Comparison of ENCODE assay signal across 22 mouse cellular contexts in genomic region chr2:168308916-168309315, GRCm38 (mm10). TPM values are rescaled to one million over a fixed set of nuclear protein-coding genes. Genes with fewer than 3 reads are reported as not detected.
DNase-seq lines count a peak whose midpoint lies in the region; ATAC-seq and TF ChIP-seq lines count a peak whose summit lies in the region.
"Had no signal": no experiment of that assay in that cellular context is flagged by ENCODE, and none has a peak within 500 bp of the region (broad histone marks: within the 10 kb centered on the region; RNA-seq: fewer than 3 reads in every experiment).

No protein-coding gene starts in this region.

- H3K27ac ChIP-seq in forebrain, embryonic 16.5 days (ENCODE audit: low read length) = peak overlapping the region; percentile 32; the same call in 1 of the 2 replicates
- no peak overlapping the region for H3K27ac ChIP-seq in forebrain, embryonic 10.5 days
- peak overlapping the region; percentile 38; the same call in 1 of the 2 replicates for H3K27ac ChIP-seq in midbrain, postnatal 0 days (ENCODE audit: low read depth, low read length)
- no peak overlapping the region for H3K27ac ChIP-seq in midbrain, embryonic 11.5 days (ENCODE audit: low read depth, low read length)
- H3K27ac ChIP-seq: embryonic facial prominence, embryonic 15.5 days; forebrain, embryonic 13.5 days; heart, embryonic 10.5 days; hindbrain, embryonic 14.5 days had no signal

- 73% methylated on average over 7 of the region's 7 CpGs for WGBS in forebrain, embryonic 16.5 days
- 83% methylated on average over 7 of the region's 7 CpGs for WGBS in forebrain, embryonic 10.5 days
- 49% methylated on average over 7 of the region's 7 CpGs for WGBS in midbrain, postnatal 0 days
- WGBS in midbrain, embryonic 11.5 days = 85% methylated on average over 7 of the region's 7 CpGs

- no peaks in the 10 kb centered on the region for H3K9me3 ChIP-seq in forebrain, embryonic 16.5 days (ENCODE audit: control insufficient read depth, low read length)
- H3K9me3 ChIP-seq in forebrain, embryonic 10.5 days = no peaks in the 10 kb centered on the region
- H3K9me3 ChIP-seq in midbrain, postnatal 0 days (ENCODE audit: low read length) = no peaks in the 10 kb centered on the region
- no peaks in the 10 kb centered on the region for H3K9me3 ChIP-seq in midbrain, embryonic 11.5 days (ENCODE audit: control insufficient read depth, low read length)
- H3K9me3 ChIP-seq: embryonic facial prominence, embryonic 15.5 days; forebrain, embryonic 13.5 days; heart, embryonic 10.5 days had no signal

- no peak for TF ChIP-seq CTCF in midbrain, postnatal 0 days (IDR thresholded peaks at IDR 0.05)

- H3K9ac ChIP-seq in forebrain, embryonic 16.5 days (replicated peaks; ENCODE audit: low read depth, low read length) = no peak overlapping the region; the same call in 1 of the 2 replicates
- H3K9ac ChIP-seq in midbrain, postnatal 0 days (replicated peaks; ENCODE audit: low read length, poor library complexity, severe bottlenecking) = no peak overlapping the region
- H3K9ac ChIP-seq in midbrain, embryonic 11.5 days (ENCODE audit: low read length) = no peak overlapping the region
- H3K9ac ChIP-seq: embryonic facial prominence, embryonic 15.5 days; forebrain, embryonic 13.5 days; hindbrain, embryonic 14.5 days had no signal

- H3K36me3 ChIP-seq in forebrain, embryonic 16.5 days (ENCODE audit: control insufficient read depth, insufficient read depth) = no peaks in the 10 kb centered on the region
- H3K36me3 ChIP-seq in forebrain, embryonic 10.5 days (replicated peaks) = no peaks in the 10 kb centered on the region
- H3K36me3 ChIP-seq in midbrain, postnatal 0 days (ENCODE audit: insufficient read depth, low read length) = no peaks in the 10 kb centered on the region
- no peaks in the 10 kb centered on the region for H3K36me3 ChIP-seq in midbrain, embryonic 11.5 days (ENCODE audit: control insufficient read depth, insufficient read depth, low read length)
- H3K36me3 ChIP-seq: embryonic facial prominence, embryonic 15.5 days; heart, embryonic 10.5 days had no signal

- H3K27me3 ChIP-seq in forebrain, embryonic 16.5 days (replicated peaks; ENCODE audit: control insufficient read depth, insufficient read depth, low read length) = no peaks in the 10 kb centered on the region
- no peaks in the 10 kb centered on the region for H3K27me3 ChIP-seq in forebrain, embryonic 10.5 days (ENCODE audit: poor library complexity, severe bottlenecking)
- no peaks in the 10 kb centered on the region for H3K27me3 ChIP-seq in midbrain, postnatal 0 days (ENCODE audit: insufficient read depth, low read length)
- no peaks in the 10 kb centered on the region for H3K27me3 ChIP-seq in midbrain, embryonic 11.5 days (ENCODE audit: control insufficient read depth, insufficient read depth, low read length)
- H3K27me3 ChIP-seq: forebrain, embryonic 13.5 days had no signal

- no peaks in the 10 kb centered on the region for H3K4me1 ChIP-seq in forebrain, embryonic 16.5 days (replicated peaks; ENCODE audit: control insufficient read depth, insufficient read depth, low read length)
- peaks cover under 1% of the 10 kb centered on the region; the same call in 1 of the 2 replicates for H3K4me1 ChIP-seq in forebrain, embryonic 10.5 days
- 0 out of 2 replicates have a peak, but pooled peaks cover 4% of the 10 kb centered on the region for H3K4me1 ChIP-seq in midbrain, postnatal 0 days (ENCODE audit: insufficient read depth, low read length)
- no peaks in the 10 kb centered on the region; the same call in 1 of the 2 replicates for H3K4me1 ChIP-seq in midbrain, embryonic 11.5 days (ENCODE audit: control insufficient read depth, insufficient read depth, low read length)
- H3K4me1 ChIP-seq: embryonic facial prominence, embryonic 15.5 days; forebrain, embryonic 13.5 days had no signal

- ATAC-seq in forebrain, embryonic 16.5 days = no peak
- ATAC-seq in midbrain, postnatal 0 days (ENCODE audit: low FRiP score) = no peak
- no peak for ATAC-seq in midbrain, embryonic 11.5 days (ENCODE audit: low FRiP score)
- ATAC-seq: forebrain, embryonic 13.5 days had no signal

- DNase-seq in forebrain, embryonic 10.5 days (ENCODE audit: extremely low spot score, low spot score) = no peak
- DNase-seq in left cerebral cortex, adult 11 months (ENCODE audit: low spot score) = peak; percentile 11
- no peak for DNase-seq in left cerebral cortex, adult 8-10 months (ENCODE audit: low spot score in 2 of 2)
- no peak for DNase-seq in midbrain, postnatal 0 days (ENCODE audit: low spot score)
- no peak for DNase-seq in midbrain, embryonic 11.5 days (ENCODE audit: low spot score, missing footprints)
- DNase-seq in cerebellum, postnatal 10 days = no peak
- DNase-seq: adrenal gland, postnatal 10 days; cerebellum, adult 11-12 months; cerebellum, adult 9-10 months; cerebellum, postnatal 36 days; embryo, embryonic 11 days; gastrocnemius, postnatal 10 days; heart, adult 18-20 months; heart, postnatal 10 days had no signal

- H3K4me2 ChIP-seq in forebrain, embryonic 16.5 days (ENCODE audit: low read length) = no peak overlapping the region
- H3K4me2 ChIP-seq in midbrain, postnatal 0 days (ENCODE audit: low read depth, low read length, poor library complexity, severe bottlenecking) = no peak overlapping the region
- no peak overlapping the region for H3K4me2 ChIP-seq in midbrain, embryonic 11.5 days
- H3K4me2 ChIP-seq: embryonic facial prominence, embryonic 15.5 days; forebrain, embryonic 13.5 days; hindbrain, embryonic 14.5 days had no signal

- H3K4me3 ChIP-seq in forebrain, embryonic 16.5 days (replicated peaks; ENCODE audit: low read length) = no peak overlapping the region
- no peak overlapping the region for H3K4me3 ChIP-seq in forebrain, embryonic 10.5 days
- H3K4me3 ChIP-seq in midbrain, postnatal 0 days (ENCODE audit: low read depth, low read length) = no peak overlapping the region
- no peak overlapping the region for H3K4me3 ChIP-seq in midbrain, embryonic 11.5 days (ENCODE audit: low read depth, low read length)
- H3K4me3 ChIP-seq: embryonic facial prominence, embryonic 15.5 days; erythroblast, embryonic 14.5 days; forebrain, embryonic 13.5 days; heart, embryonic 10.5 days had no signal

RNA-seq across cellular contexts. Expression of gene Kcng1, which starts 27.4 kb away (rescaled TPM):
- polyA plus RNA-seq in forebrain, embryonic 16.5 days (2015; fragmentation: Nextera tagmentation; extraction: Ambion mirVana) = 15.3 and 16.1 TPM in 2 replicates
- polyA plus RNA-seq in forebrain, embryonic 10.5 days (2016; fragmentation: Nextera tagmentation; extraction: Ambion mirVana) = 2.6 and 2.7 TPM in 2 replicates
- 10 to 100 TPM; 20.9 to 27.9 (median 26.2) TPM for total RNA-seq in left cerebral cortex, adult 8-10 months (2022)
- 0.52 and 2.1 TPM in 2 replicates for total RNA-seq in midbrain, postnatal 0 days (2014; rRNA removed)
- 1.8 and 2.8 TPM in 2 replicates for polyA plus RNA-seq in midbrain, postnatal 0 days (2015; fragmentation: Nextera tagmentation; extraction: Ambion mirVana)
- 1.2 and 1.7 TPM in 2 replicates for polyA plus RNA-seq in midbrain, embryonic 11.5 days (2014; fragmentation: Nextera tagmentation; extraction: Ambion mirVana)
- total RNA-seq: heart, adult 18-20 months; MEL had no signal
- polyA plus RNA-seq: C2C12; erythroblast, embryonic 14.5 days had no signal

Comparison
In these comparisons a context has a peak if more than half of its experiments do, and no peak if none do; other contexts are left out.
1. H3K27ac ChIP-seq: peak in forebrain, embryonic 16.5 days (single experiment) and midbrain, postnatal 0 days (single experiment); none in forebrain, embryonic 10.5 days (single experiment) and midbrain, embryonic 11.5 days (single experiment).